Mouse (Mus musculus) embryonic fibroblast, embryonic 13.5 days (primary cell): ENCODE measurements around the gene Slc38a1.

ENCODE experiments used
- CTCF ChIP-seq: IDR thresholded peaks from 2 replicates; pipeline ENCODE4 v1.5.1; 2011; ENCODE audit warnings: mild to moderate bottlenecking, control low read depth, low read length, moderate library complexity, borderline replicate concordance; ENCODE audit not compliant: insufficient read depth
- POLR2A ChIP-seq: IDR thresholded peaks from 2 replicates; pipeline ENCODE4 v1.6.1; 2011; ENCODE audit warnings: low read depth, mild to moderate bottlenecking, control low read depth, low read length, moderate library complexity

GRCm38 (mm10) chr15:96607422-96607821 lies 35.3 kb downstream of the Slc38a1 start:
- TF ChIP-seq CTCF (no peak), POLR2A (no peak)
